Mouse (Mus musculus) kidney, embryonic 15.5 days (tissue): ENCODE measurements at regions not wholly inside any gene's neighbourhood (a gene's known extent, or its start where the extent isn't known, plus 50 kb on each side); places are given as distances from the start of the nearest gene placed in this dataset.
"Not testable (repeated sequence)": the region's sequence is repeated elsewhere in the genome, so short reads cannot be mapped to it uniquely, and the experiment has no call there.

Source experiments
- ATAC-seq: fragments of 200-750 bp; cut with Nextera tagmentation; replicated peaks from 2 replicates; pipeline ENCODE4 v1.8.0; 2017; ENCODE audit warnings: moderate TSS enrichment; ENCODE audit not compliant: low FRiP score
- H3K27ac ChIP-seq: fragments of 300-500 bp; sonication (generic); 2 replicates; pipeline ENCODE4 v1.5.1; 2015; ENCODE audit warnings: mild to moderate bottlenecking, inconsistent platforms
- H3K27me3 ChIP-seq: fragments of 300-500 bp; sonication (generic); 2 replicates; pipeline ENCODE4 v1.6.1; 2015; ENCODE audit warnings: inconsistent platforms
- H3K36me3 ChIP-seq: fragments of 300-500 bp; sonication (generic); 2 replicates; pipeline ENCODE4 v1.6.1; 2015; ENCODE audit warnings: inconsistent platforms
- H3K4me1 ChIP-seq: fragments of 300-500 bp; sonication (generic); 2 replicates; pipeline ENCODE4 v1.6.1; 2015; ENCODE audit warnings: inconsistent platforms
- H3K4me2 ChIP-seq: fragments of 300-500 bp; sonication (generic); 2 replicates; pipeline ENCODE4 v1.6.1; 2015; ENCODE audit warnings: moderate library complexity, mild to moderate bottlenecking, inconsistent platforms
- H3K4me3 ChIP-seq: fragments of 300-500 bp; sonication (generic); replicated peaks from 2 replicates; pipeline ENCODE4 v1.5.1; 2015; ENCODE audit warnings: mild to moderate bottlenecking, inconsistent platforms
- H3K9ac ChIP-seq: fragments of 300-500 bp; sonication (generic); 2 replicates; pipeline ENCODE4 v1.6.1; 2015; ENCODE audit warnings: mild to moderate bottlenecking, inconsistent platforms
- H3K9me3 ChIP-seq: fragments of 300-500 bp; sonication (generic); replicated peaks from 2 replicates; pipeline ENCODE4 v1.6.1; 2016; ENCODE audit warnings: inconsistent platforms
- whole genome bisulfite sequencing: fragments of 180-500 bp; shearing (Covaris S2); methylation state at CpG from one replicate; pipeline ENCODE4 v1.1.7; 2015; ENCODE audit warnings: mixed read lengths; 5-methylcytosine and 5-hydroxymethylcytosine counted together

- H3K27ac ChIP-seq, result no peak overlapping the region
- no peak overlapping the region for H3K4me3 ChIP-seq
- no peaks in the 10 kb centered on the region for H3K9me3 ChIP-seq
- no peak overlapping the region for H3K4me2 ChIP-seq
- WGBS, result 31% methylated on average over 4 of the region's 4 CpGs
- no peak overlapping the region for H3K9ac ChIP-seq
- no peaks in the 10 kb centered on the region for H3K27me3 ChIP-seq
- H3K36me3 ChIP-seq, result no peaks in the 10 kb centered on the region
- ATAC-seq, result 0 out of 2 replicates have a peak, but pooled peaks have one; percentile 58
- peaks cover 7% of the 10 kb centered on the region; the same call in 1 of the 2 replicates for H3K4me1 ChIP-seq
Measured at GRCm38 (mm10) chr6:100402716-100403115, 115.4 kb upstream of the Rybp start.

GRCm38 (mm10) chr6:100401728-100402127 lies 114.4 kb upstream of the Rybp start:
- WGBS, result 93% methylated on average over 2 of the region's 2 CpGs
- Histone ChIP-seq H3K27ac (no peak overlapping the region), H3K27me3 (no peaks in the 10 kb centered on the region), H3K4me3 (no peak overlapping the region), H3K9me3 (no peaks in the 10 kb centered on the region), H3K36me3 (no peaks in the 10 kb centered on the region), H3K4me2 (no peak overlapping the region), H3K9ac (no peak overlapping the region), H3K4me1 (peaks cover 11% of the 10 kb centered on the region; the same call in 1 of the 2 replicates)
- ATAC-seq, result no peak

GRCm38 (mm10) chr6:100399387-100399786 lies 112.1 kb upstream of the Rybp start:
- not testable (repeated sequence) for ATAC-seq, H3K9me3 ChIP-seq, H3K9ac ChIP-seq, H3K4me2 ChIP-seq, H3K27me3 ChIP-seq, H3K27ac ChIP-seq, H3K36me3 ChIP-seq, H3K4me3 ChIP-seq
- 75% methylated on average over 1 of the region's 1 CpGs for WGBS
- H3K4me1 ChIP-seq, result peaks cover 14% of the 10 kb centered on the region; the same call in 1 of the 2 replicates

GRCm38 (mm10) chr6:100396311-100397200 lies 109.3 kb upstream of the Rybp start:
- H3K27ac ChIP-seq, result no peak overlapping the region
- H3K4me3 ChIP-seq, result no peak overlapping the region
- WGBS, result 56% methylated on average over 14 of the region's 14 CpGs
- ATAC-seq, result no peak
- no peak overlapping the region for H3K9ac ChIP-seq
- H3K4me2 ChIP-seq, result no peak overlapping the region
- H3K4me1 ChIP-seq, result peaks cover 7% of the 10 kb centered on the region; the same call in 1 of the 2 replicates
- H3K9me3 ChIP-seq, result no peaks in the 10 kb centered on the region
- H3K36me3 ChIP-seq, result no peaks in the 10 kb centered on the region
- H3K27me3 ChIP-seq, result no peaks in the 10 kb centered on the region

GRCm38 (mm10) chr6:100390258-100390910 lies 103.1 kb upstream of the Rybp start:
- 87% methylated on average over 7 of the region's 7 CpGs for WGBS
- Histone ChIP-seq H3K4me2 (no peak overlapping the region), H3K36me3 (no peaks in the 10 kb centered on the region), H3K9ac (no peak overlapping the region), H3K27ac (no peak overlapping the region), H3K9me3 (no peaks in the 10 kb centered on the region), H3K4me3 (no peak overlapping the region), H3K27me3 (no peaks in the 10 kb centered on the region), H3K4me1 (peaks cover 14% of the 10 kb centered on the region)
- ATAC-seq, result no peak

- Histone ChIP-seq H3K9ac (no peak overlapping the region), H3K4me1 (peaks cover 25% of the 10 kb centered on the region), H3K36me3 (no peaks in the 10 kb centered on the region), H3K4me3 (no peak overlapping the region), H3K27ac (peak overlapping the region; percentile 15; the same call in 1 of the 2 replicates), H3K9me3 (no peaks in the 10 kb centered on the region), H3K27me3 (peaks cover 4% of the 10 kb centered on the region; the same call in 1 of the 2 replicates), H3K4me2 (peak overlapping the region; percentile 32; the same call in 1 of the 2 replicates)
- 8% methylated on average over 5 of the region's 5 CpGs for WGBS
- ATAC-seq, result peak; percentile 61
Measured at GRCm38 (mm10) chr6:100387042-100387441, 99.8 kb upstream of the Rybp start.

- H3K36me3 ChIP-seq, result no peaks in the 10 kb centered on the region
- no peak overlapping the region for H3K4me2 ChIP-seq
- no peak overlapping the region for H3K9ac ChIP-seq
- WGBS, result 29% methylated on average over 8 of the region's 8 CpGs
- no peak overlapping the region for H3K27ac ChIP-seq
- peaks cover 4% of the 10 kb centered on the region; the same call in 1 of the 2 replicates for H3K27me3 ChIP-seq
- no peaks in the 10 kb centered on the region for H3K9me3 ChIP-seq
- 0 out of 2 replicates have a peak, but pooled peaks have one; percentile 16 for ATAC-seq
- peaks cover 25% of the 10 kb centered on the region for H3K4me1 ChIP-seq
- no peak overlapping the region for H3K4me3 ChIP-seq
Measured at GRCm38 (mm10) chr6:100385640-100386039, 98.4 kb upstream of the Rybp start.

- peaks cover 15% of the 10 kb centered on the region; the same call in 1 of the 2 replicates for H3K27me3 ChIP-seq
- 86% methylated on average over 5 of the region's 5 CpGs for WGBS
- H3K4me2 ChIP-seq, result no peak overlapping the region
- no peaks in the 10 kb centered on the region for H3K36me3 ChIP-seq
- H3K9ac ChIP-seq, result no peak overlapping the region
- no peak for ATAC-seq
- no peak overlapping the region for H3K27ac ChIP-seq
- H3K4me3 ChIP-seq, result no peak overlapping the region
- peaks cover 25% of the 10 kb centered on the region for H3K4me1 ChIP-seq
- no peaks in the 10 kb centered on the region for H3K9me3 ChIP-seq
Measured at GRCm38 (mm10) chr6:100381046-100381445, 93.8 kb upstream of the Rybp start.

GRCm38 (mm10) chr6:100380536-100380935 lies 93.3 kb upstream of the Rybp start:
- 32% methylated on average over 6 of the region's 6 CpGs for WGBS
- peaks cover 18% of the 10 kb centered on the region; the same call in 1 of the 2 replicates for H3K27me3 ChIP-seq
- no peak overlapping the region for H3K9ac ChIP-seq
- no peak overlapping the region for H3K27ac ChIP-seq
- H3K4me1 ChIP-seq, result peaks cover 22% of the 10 kb centered on the region
- no peak for ATAC-seq
- no peak overlapping the region for H3K4me2 ChIP-seq
- no peak overlapping the region for H3K4me3 ChIP-seq
- no peaks in the 10 kb centered on the region for H3K36me3 ChIP-seq
- no peaks in the 10 kb centered on the region for H3K9me3 ChIP-seq

GRCm38 (mm10) chr6:100379792-100380191 lies 92.5 kb upstream of the Rybp start:
- Histone ChIP-seq H3K4me3 (no peak overlapping the region), H3K27ac (no peak overlapping the region)

GRCm38 (mm10) chr6:100378533-100378874 lies 91.2 kb upstream of the Rybp start:
- no peak for ATAC-seq
- WGBS, result 77% methylated on average over 4 of the region's 4 CpGs

More at GRCm38 (mm10) chr6:100379792-100380191, 92.5 kb upstream of the Rybp start:
- WGBS, result 34% methylated on average over 4 of the region's 4 CpGs
- Histone ChIP-seq H3K27me3 (peaks cover 19% of the 10 kb centered on the region; the same call in 1 of the 2 replicates), H3K4me2 (no peak overlapping the region), H3K4me1 (peaks cover 16% of the 10 kb centered on the region), H3K9me3 (no peaks in the 10 kb centered on the region; the same call in 1 of the 2 replicates), H3K9ac (0 out of 2 replicates have a peak overlapping the region, but pooled peaks have one; percentile 1), H3K36me3 (no peaks in the 10 kb centered on the region)
- ATAC-seq, result no peak

More at GRCm38 (mm10) chr6:100378533-100378874, 91.2 kb upstream of the Rybp start:
- Histone ChIP-seq H3K36me3 (no peaks in the 10 kb centered on the region), H3K27me3 (0 out of 2 replicates have a peak, but pooled peaks cover 16% of the 10 kb centered on the region), H3K9me3 (no peaks in the 10 kb centered on the region; the same call in 1 of the 2 replicates), H3K4me1 (peaks cover 9% of the 10 kb centered on the region), H3K27ac (no peak overlapping the region), H3K4me2 (no peak overlapping the region), H3K4me3 (no peak overlapping the region), H3K9ac (no peak overlapping the region)
